Mouse (Mus musculus): ENCODE results near the gene 1700017D01Rik.
A peak's percentile ranks its signal among the peaks of the same experiment; 100 is the strongest.
"Not testable (repeated sequence)": the region's sequence is repeated elsewhere in the genome, so short reads cannot be mapped to it uniquely, and the experiment has no call there.

Gene 1700017D01Rik

GRCm38 (mm10) chr19:11130776-11131175, at the start of gene 1700017D01Rik:
1700017D01Rik (minus strand) TSS chr19:11130876.
- DNase-seq: not testable (repeated sequence)

DNA sequence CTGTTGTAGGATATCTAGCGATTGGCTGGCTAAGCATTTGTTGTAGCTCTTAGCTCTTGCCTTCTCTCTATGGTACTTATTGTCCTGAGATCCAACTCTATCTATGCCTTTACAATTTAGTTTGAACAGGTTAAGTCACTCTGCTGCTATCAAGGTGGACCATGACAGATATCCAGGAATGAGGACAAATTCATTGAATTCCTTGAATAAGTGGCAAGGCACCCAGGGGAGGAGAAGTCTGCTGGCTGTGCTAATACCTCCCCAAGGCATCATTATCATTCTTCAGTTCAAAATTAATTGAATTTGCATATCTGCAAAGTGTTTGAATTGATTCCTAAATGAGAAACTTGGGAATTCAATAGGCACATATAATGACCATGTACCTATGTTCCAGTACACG, 46.8 kb upstream of the 1700017D01Rik start:
- DNase-seq: no peak

DNA sequence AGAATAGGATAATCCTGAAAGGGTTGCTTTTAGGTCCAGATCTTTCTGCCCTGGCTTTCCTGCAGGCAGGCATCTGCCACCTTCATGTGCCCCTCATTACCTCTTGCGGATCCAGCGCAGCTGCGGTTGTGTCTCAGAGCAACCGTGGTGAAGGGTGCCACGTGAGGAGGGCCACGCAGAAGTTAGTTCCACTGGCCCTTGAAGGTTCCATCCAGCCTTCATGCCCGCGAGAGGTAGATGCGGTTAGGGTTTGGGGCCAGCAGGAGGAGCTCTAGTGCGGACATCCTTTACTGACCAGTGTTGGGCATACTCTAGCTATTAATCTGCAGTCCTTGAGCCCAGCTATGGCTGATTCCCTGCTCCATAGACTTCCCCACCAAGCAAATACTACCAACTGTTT, 34.5 kb upstream of the 1700017D01Rik start, which contains the start of gene 1700025F22Rik:
1700025F22Rik (minus strand) TSS at position 149 of the 400 bp plus-strand sequence.
- no peak for DNase-seq

DNA sequence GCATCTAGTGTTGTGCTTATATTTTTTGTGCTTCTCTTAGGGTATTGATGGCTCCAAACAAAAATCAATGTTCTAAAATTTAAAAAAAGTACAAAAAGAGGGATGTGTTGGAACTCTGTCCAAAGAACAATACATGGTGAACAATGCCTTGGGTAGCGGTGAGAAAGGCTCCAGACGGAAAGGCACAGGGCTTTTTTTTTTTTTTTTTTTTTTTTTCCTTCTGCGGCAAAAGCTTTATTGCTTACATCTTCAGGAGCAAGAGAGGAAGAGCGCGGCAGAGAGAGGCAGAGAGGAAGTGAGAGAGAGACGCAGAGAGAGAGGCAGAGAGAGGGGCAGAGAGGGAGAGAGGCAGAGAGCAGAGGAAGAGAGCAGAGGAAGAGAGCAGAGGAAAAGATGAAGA, 27.2 kb upstream of the 1700017D01Rik start:
- DNase-seq: not testable (repeated sequence)

GRCm38 (mm10) chr19:11135336-11135735, 4.7 kb upstream of the 1700017D01Rik start:
- no peak for DNase-seq

DNA sequence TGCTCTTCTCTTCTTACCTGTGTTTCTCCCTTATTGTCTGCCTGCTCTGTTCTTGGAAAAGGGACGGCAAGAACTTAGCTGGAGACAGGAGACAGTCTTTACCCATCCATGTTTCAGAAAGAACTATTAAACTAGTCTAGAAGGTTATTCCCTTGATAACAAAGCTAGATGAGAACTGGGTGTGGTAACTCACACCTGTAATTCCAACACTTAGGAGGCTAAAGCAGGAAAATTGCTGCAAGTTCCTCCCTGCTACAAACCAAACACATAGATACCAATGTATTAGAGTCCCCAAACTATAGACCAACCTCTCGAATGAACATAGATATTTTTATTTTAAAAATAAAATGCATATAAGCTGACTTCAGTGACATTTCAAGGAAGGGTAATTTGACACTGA, 4.2 kb upstream of the 1700017D01Rik start:
- no peak for DNase-seq

GRCm38 (mm10) chr19:11129702-11130101, 974 bp downstream of the 1700017D01Rik start:
- DNase-seq: no peak

DNA sequence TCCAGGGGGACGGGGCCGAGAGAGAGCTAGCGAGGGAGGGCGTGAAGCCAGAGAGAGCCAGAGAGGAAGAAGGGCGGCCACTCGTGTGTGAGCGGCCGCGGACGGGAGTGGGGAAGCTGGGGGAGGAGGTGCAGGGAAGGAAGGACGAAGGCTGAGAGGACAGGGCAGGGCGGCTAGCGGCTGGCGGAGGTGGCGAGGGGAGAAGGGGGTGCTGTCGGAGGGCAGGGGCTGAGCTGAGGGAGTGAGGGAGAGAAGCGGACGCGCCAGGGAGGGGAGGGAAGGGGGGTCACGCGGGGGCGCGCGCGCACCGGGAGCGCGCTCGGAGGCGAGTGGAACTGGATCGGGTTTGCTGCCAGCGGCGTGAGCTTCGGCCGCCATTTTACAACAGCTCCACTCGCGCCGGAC, 9.7 kb downstream of the 1700017D01Rik start:
- peak; percentile 26 to 37 for DNase-seq

GRCm38 (mm10) chr19:11119338-11119737, 11.3 kb downstream of the 1700017D01Rik start:
- DNase-seq: no peak

DNA sequence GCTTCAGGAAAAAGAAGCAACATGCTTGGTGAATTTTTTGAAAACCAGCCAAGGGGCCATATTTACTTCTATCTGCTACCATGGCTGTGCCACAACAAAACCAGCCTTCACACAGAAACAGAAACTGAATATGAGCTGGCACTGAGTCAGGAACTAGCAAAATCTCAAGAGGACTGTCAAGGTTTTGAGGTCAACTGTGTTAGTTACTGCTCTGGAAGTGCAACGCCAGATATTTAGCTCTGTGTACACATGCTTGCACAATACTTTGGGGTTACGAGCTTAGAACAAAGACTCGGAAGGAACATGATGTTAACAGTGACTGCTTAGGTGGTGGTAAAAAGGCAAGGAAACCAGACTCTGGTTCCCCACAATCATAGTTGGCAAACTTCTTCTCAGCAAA, 22.9 kb downstream of the 1700017D01Rik start:
- no peak for DNase-seq

DNA sequence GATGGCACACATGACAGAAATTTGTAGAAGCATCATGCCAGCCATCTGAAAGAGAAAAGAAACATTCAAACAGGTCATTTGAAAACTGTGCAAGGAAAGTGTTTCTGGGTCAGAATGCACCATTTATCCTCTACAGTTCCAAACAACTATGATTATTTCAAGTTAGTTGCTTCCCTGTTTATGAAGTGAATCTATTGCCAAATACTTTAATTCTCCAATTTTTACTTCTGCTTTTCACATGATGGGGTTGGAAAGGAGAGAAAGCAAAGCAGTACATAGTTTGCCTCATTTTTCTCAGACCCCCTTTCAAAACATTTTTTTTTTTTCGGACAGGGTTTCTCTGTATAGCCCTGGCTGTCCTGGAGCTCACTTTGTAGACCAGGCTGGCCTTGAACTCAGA, 28.8 kb downstream of the 1700017D01Rik start:
- DNase-seq: no peak

DNA sequence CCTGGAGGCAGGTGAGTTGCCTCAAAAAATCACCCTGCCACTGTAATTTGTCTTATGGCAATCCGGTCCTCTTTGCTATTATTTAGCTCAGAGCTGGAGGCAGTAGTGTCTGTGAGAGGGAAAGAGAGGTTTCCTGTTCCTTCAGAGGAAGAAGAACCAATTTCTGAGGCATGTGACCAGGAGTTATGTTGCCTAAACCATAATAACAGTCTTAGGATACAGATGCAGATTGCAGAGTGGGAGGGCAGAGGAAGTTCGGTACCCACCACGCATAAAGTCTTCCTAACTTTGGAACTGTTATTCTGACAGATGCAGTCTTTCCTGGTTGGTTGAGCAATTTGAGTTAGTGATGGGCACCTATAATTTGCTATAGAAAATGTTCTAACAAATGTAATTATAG, 32.3 kb downstream of the 1700017D01Rik start:
- no peak for DNase-seq

DNA sequence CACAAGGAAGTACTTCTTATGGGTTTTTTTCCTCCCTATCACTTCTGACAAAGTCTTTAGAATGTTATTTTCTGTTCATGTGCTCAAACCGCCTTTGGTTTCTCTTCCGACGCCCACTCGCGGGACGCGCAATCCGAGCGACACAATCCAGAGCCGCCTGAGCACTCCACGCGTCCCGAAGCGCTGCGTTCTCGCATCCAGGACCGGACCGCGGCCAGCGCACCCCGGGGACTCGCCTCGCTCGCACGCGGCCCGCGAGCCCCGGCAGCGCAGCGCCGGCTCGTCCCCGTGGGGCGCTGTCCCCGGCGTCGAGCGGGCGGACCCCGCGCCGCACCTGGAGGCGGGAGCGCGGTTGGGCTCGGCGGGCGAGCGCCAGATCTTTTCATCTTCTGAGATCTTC, 38.5 kb downstream of the 1700017D01Rik start:
- not testable (repeated sequence) for DNase-seq

DNA sequence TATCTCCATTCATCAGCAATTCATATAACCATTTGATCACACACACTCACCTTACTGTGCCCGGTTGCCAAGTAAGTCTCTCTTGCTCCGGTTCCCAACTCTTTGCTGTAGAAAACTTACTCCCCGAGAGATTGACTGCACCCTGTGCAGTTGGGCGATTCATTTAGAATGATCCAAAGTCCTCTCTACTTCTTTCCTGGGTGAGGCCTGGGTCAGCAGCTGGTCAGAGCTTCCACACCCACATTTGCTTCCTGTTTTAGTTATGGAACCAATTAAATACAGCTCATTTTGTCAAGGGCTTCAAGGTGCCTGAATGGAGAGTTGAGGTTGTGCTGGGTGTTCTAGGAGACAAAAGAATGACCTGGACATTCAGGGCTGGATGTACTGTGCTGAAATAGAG, 49.7 kb downstream of the 1700017D01Rik start, which contains the start of gene Ms4a8a:
Ms4a8a (minus strand) TSS at position 169 of the 400 bp plus-strand sequence.
- DNase-seq: no peak

DNA sequence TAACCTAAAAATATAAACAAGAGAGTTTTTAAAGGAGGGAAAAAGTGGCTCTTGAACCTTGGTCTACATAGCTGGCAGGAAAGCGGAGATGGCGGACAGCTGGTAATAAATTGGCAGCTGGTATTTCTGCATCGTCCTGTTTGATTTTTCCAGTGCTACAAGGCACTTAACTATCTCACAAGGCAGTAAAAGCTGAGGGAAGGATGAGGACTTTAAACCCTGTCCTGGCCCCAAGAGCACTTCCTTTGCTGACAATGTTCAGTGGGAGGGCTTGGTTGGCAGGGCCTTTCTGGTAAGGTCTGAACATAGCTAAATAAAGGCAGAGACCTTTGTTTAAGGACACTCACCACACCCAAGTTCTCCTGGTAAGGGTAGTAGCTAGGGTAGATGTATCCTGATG, 60.3 kb downstream of the 1700017D01Rik start:
- DNase-seq: no peak

DNA sequence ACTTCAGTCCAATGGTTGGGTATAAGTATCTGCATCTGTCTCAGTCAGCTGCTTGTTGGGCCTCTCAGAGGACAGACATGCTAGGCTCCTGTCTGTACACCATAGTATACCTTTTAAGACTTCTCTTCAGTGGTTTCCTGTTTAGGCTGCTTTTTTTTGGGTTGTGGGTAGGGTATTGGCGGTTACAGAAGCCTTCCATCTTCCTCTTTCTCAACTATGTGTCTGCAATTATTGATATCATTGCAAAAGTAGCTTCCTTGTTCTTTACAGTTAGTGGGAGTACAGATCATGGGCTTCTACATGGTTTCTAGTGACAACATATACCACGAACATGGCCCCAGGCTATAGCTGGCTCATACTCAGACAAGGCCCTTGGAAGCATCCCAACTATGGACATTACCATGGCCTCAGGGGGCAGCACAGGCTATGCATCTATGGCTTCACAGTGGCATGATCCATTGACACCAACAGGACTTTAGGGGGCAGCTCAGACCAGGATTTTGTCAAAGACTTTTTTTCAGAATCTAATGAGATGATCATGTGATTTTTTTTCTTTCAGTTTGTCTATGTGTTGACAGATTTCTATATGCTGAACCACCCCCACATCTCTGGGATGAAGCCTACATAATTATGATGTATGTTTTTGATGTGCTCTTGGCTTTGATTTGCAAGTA, 65.3 kb downstream of the 1700017D01Rik start:
- DNase-seq: no peak

- no peak for DNase-seq
Observed at GRCm38 (mm10) chr19:11060900-11061299, 69.8 kb downstream of the 1700017D01Rik start.

DNA sequence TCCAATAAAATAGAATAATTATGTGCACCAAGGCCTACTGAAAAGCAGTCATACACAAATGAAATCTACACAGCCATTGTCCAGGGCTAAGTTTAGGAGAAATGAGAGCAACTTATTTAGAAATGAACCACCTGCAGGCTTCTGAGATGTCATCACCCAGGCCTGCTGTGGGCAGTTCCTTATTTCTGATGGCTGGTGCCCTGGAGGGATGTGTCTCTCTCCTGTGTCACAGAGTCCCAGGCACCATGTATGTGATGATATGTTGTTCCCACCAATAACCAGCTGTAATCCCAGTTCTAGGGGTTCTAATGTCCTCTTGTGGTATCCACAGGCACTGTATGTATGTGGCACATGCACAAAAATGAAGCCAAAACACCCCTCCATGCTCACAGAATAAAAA, 70.7 kb downstream of the 1700017D01Rik start:
- no peak for DNase-seq

GRCm38 (mm10) chr19:11055700-11056099, 75.0 kb downstream of the 1700017D01Rik start:
- DNase-seq: not testable (repeated sequence)

DNA sequence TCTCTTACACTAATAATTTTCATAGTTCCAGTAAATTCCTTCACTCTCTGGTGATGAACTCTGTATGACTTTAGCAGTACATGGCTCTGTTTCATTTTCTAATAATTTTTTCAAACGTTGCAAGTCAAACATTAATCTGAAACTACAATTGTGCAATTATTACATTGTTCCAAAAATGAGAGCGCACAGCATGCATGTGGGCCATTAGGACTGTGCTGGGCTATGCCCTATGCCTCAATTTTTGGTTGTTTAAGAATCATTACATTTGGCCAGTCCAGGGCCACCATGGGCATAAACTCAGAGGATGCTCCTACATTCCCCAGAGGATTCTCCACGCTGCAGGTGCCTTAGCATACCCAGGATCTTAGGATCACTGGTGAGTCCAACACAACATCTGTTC, 77.4 kb downstream of the 1700017D01Rik start:
- DNase-seq: no peak

GRCm38 (mm10) chr19:11052877-11053276, 77.8 kb downstream of the 1700017D01Rik start:
- no peak for DNase-seq

- DNase-seq: no peak
Observed at GRCm38 (mm10) chr19:11050286-11050685, 80.4 kb downstream of the 1700017D01Rik start.

GRCm38 (mm10) chr19:11049426-11049825, 81.2 kb downstream of the 1700017D01Rik start:
- no peak for DNase-seq

- no peak for DNase-seq
Observed at GRCm38 (mm10) chr19:11048503-11048902, 82.2 kb downstream of the 1700017D01Rik start.

DNA sequence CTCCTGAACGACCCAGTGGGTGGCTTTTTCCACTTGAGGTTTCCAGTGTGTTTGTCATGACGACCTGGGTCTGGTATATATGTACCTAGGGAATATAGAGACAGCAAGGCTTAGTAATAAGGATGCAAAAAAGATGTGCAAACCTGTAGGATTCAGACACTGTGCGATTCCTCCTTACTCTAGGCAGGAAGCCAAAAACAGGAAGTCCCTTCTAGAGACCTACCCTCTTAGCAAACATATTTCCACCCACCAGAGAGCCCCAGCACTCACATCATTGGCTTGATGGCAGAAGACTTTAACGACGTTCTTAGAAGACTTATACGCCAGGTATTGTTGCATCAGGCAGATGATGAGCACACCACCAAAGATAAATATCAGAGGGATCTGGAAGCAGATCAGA, 82.7 kb downstream of the 1700017D01Rik start:
- no peak for DNase-seq

All from cerebellum, postnatal 14 days (tissue).